Mouse (Mus musculus): ENCODE results near the gene Asb6.

Asb6 gene

GRCm38 (mm10) chr2:30830283-30830795, at the start of gene Asb6:
Gene Asb6, minus strand, starts transcription at chr2:30830333.
- no peak for DNase-seq

- no peak for DNase-seq
Measured at GRCm38 (mm10) chr2:30879481-30879880, 49.3 kb upstream of the Asb6 start.

GRCm38 (mm10) chr2:30875621-30876432, 45.7 kb upstream of the Asb6 start:
- peak; percentile 11 for DNase-seq

- no peak for DNase-seq
Measured at GRCm38 (mm10) chr2:30875096-30875495, 45.0 kb upstream of the Asb6 start.

GRCm38 (mm10) chr2:30874445-30874844, 44.3 kb upstream of the Asb6 start:
- no peak for DNase-seq

- no peak for DNase-seq
Measured at GRCm38 (mm10) chr2:30872669-30873068, 42.5 kb upstream of the Asb6 start.

- DNase-seq, result peak; percentile 33
Measured at GRCm38 (mm10) chr2:30870863-30871262, 40.7 kb upstream of the Asb6 start.

GRCm38 (mm10) chr2:30865426-30865825, 35.3 kb upstream of the Asb6 start:
- no peak for DNase-seq

GRCm38 (mm10) chr2:30864968-30865381, 34.8 kb upstream of the Asb6 start:
- no peak for DNase-seq

GRCm38 (mm10) chr2:30863574-30863973, 33.4 kb upstream of the Asb6 start:
- no peak for DNase-seq

GRCm38 (mm10) chr2:30862081-30862480, 31.9 kb upstream of the Asb6 start:
- no peak for DNase-seq

- no peak for DNase-seq
Measured at GRCm38 (mm10) chr2:30859782-30860181, 29.6 kb upstream of the Asb6 start.

GRCm38 (mm10) chr2:30857076-30857475, 26.9 kb upstream of the Asb6 start:
- DNase-seq, result no peak

GRCm38 (mm10) chr2:30852771-30853313, 22.7 kb upstream of the Asb6 start:
- no peak for DNase-seq

- no peak for DNase-seq
Measured at GRCm38 (mm10) chr2:30850581-30850980, 20.4 kb upstream of the Asb6 start.

- no peak for DNase-seq
Measured at GRCm38 (mm10) chr2:30848184-30848583, 18.1 kb upstream of the Asb6 start.

- no peak for DNase-seq
Measured at GRCm38 (mm10) chr2:30846723-30847122, 16.6 kb upstream of the Asb6 start.

GRCm38 (mm10) chr2:30846236-30846635, 16.1 kb upstream of the Asb6 start:
- no peak for DNase-seq

- no peak for DNase-seq
Measured at GRCm38 (mm10) chr2:30845152-30846070, 15.3 kb upstream of the Asb6 start.

GRCm38 (mm10) chr2:30842615-30843014, 12.5 kb upstream of the Asb6 start:
- DNase-seq, result no peak

GRCm38 (mm10) chr2:30836238-30836990, 6.3 kb upstream of the Asb6 start:
- DNase-seq, result no peak

- DNase-seq, result no peak
Measured at GRCm38 (mm10) chr2:30834373-30835022, 4.4 kb upstream of the Asb6 start, which contains the start of gene Prrx2. Gene Prrx2, plus strand, starts transcription at chr2:30834972.
